Mouse (Mus musculus) kidney, adult 18-20 months (tissue): ENCODE results near the gene Gata1.
"Not testable (repeated sequence)": the region's sequence is repeated elsewhere in the genome, so short reads cannot be mapped to it uniquely, and the experiment has no call there.

Experiments
- DNase-seq: peaks from one replicate; pipeline ENCODE4 v3.0.0; 2021

Gene Gata1

GRCm38 (mm10) chrX:7977892-7978291 is at the start of gene Gata1:
Gene Gata1 (minus strand): TSS chrX:7978071.
- no peak for DNase-seq

GRCm38 (mm10) chrX:8026811-8027210 is 48.9 kb upstream of the Gata1 start:
- DNase-seq: no peak

GRCm38 (mm10) chrX:8024795-8025194 is 46.9 kb upstream of the Gata1 start:
- no peak for DNase-seq

GRCm38 (mm10) chrX:8020111-8020778 is 42.4 kb upstream of the Gata1 start:
- DNase-seq: no peak

- peak; percentile 73 for DNase-seq
Measured at GRCm38 (mm10) chrX:8018286-8018685, 40.4 kb upstream of the Gata1 start, which contains the start of gene Glod5. Gene Glod5 (minus strand): TSS chrX:8018492.

GRCm38 (mm10) chrX:8017142-8017541 is 39.3 kb upstream of the Gata1 start:
- DNase-seq: peak; percentile 23

GRCm38 (mm10) chrX:8015675-8016074 is 37.8 kb upstream of the Gata1 start:
- DNase-seq: not testable (repeated sequence)

- DNase-seq: no peak
Measured at GRCm38 (mm10) chrX:8013569-8014314, 35.9 kb upstream of the Gata1 start.

GRCm38 (mm10) chrX:8013157-8013556 is 35.3 kb upstream of the Gata1 start:
- DNase-seq: no peak

- not testable (repeated sequence) for DNase-seq
Measured at GRCm38 (mm10) chrX:8009356-8009755, 31.5 kb upstream of the Gata1 start.

GRCm38 (mm10) chrX:8008543-8008942 is 30.7 kb upstream of the Gata1 start:
- DNase-seq: no peak

- DNase-seq: no peak
Measured at GRCm38 (mm10) chrX:8002971-8003370, 25.1 kb upstream of the Gata1 start.

GRCm38 (mm10) chrX:8002001-8002400 is 24.1 kb upstream of the Gata1 start:
- DNase-seq: no peak

GRCm38 (mm10) chrX:8000546-8001192 is 22.8 kb upstream of the Gata1 start:
- no peak for DNase-seq

- DNase-seq: peak; percentile 40
Measured at GRCm38 (mm10) chrX:7993068-7993735, 15.3 kb upstream of the Gata1 start.

- peak; percentile 40 for DNase-seq
Measured at GRCm38 (mm10) chrX:7992379-7993067, 14.7 kb upstream of the Gata1 start.

- DNase-seq: peak; percentile 6
Measured at GRCm38 (mm10) chrX:7981368-7981767, 3.5 kb upstream of the Gata1 start.

GRCm38 (mm10) chrX:7971292-7971691 is 6.6 kb downstream of the Gata1 start:
- no peak for DNase-seq

- DNase-seq: no peak
Measured at GRCm38 (mm10) chrX:7968899-7969298, 9.0 kb downstream of the Gata1 start.

- no peak for DNase-seq
Measured at GRCm38 (mm10) chrX:7968226-7968625, 9.6 kb downstream of the Gata1 start.

GRCm38 (mm10) chrX:7967596-7968201 is 10.2 kb downstream of the Gata1 start:
- DNase-seq: no peak

- no peak for DNase-seq
Measured at GRCm38 (mm10) chrX:7966161-7966560, 11.7 kb downstream of the Gata1 start.
